Mouse (Mus musculus) adrenal gland, adult 8-10 months (tissue): ENCODE measurements around the gene Plxnb2. TPM values are rescaled to one million over a fixed set of nuclear protein-coding genes. Genes with fewer than 3 reads are reported as not detected.
A peak's percentile ranks its signal among the peaks of the same experiment; 100 is the strongest.

Experiments
- DNase-seq: peaks from one replicate; pipeline ENCODE4 v3.0.0; 2022
- total RNA-seq, 4 experiments: library from RNA; stranded (reverse); gene quantifications; 2 replicates each; pipeline ENCODE4 v1.2.4; 2022

Plxnb2 gene
- total RNA-seq, 4 experiments from 2014 or later: 153 to 177 (median 157) TPM

- DNase-seq: peak; percentile 90
These were observed 1.5 kb downstream of the Plxnb2 start for GRCm38 (mm10) chr15:89178954-89179629.

GRCm38 (mm10) chr15:89178260-89178860 lies 2.2 kb downstream of the Plxnb2 start:
- no peak for DNase-seq

GRCm38 (mm10) chr15:89177576-89178259 lies 2.9 kb downstream of the Plxnb2 start:
- no peak for DNase-seq

GRCm38 (mm10) chr15:89177121-89177520 lies 3.5 kb downstream of the Plxnb2 start:
- DNase-seq: peak; percentile 88

GRCm38 (mm10) chr15:89175411-89176155 lies 5.0 kb downstream of the Plxnb2 start:
- DNase-seq: no peak

GRCm38 (mm10) chr15:89174889-89175339 lies 5.7 kb downstream of the Plxnb2 start:
- no peak for DNase-seq

GRCm38 (mm10) chr15:89173906-89174214 lies 6.7 kb downstream of the Plxnb2 start:
- DNase-seq: no peak

- no peak for DNase-seq
These were observed 7.3 kb downstream of the Plxnb2 start for GRCm38 (mm10) chr15:89173024-89173905.

- no peak for DNase-seq
These were observed 8.2 kb downstream of the Plxnb2 start for GRCm38 (mm10) chr15:89172276-89172935.

- DNase-seq: no peak
These were observed 9.0 kb downstream of the Plxnb2 start for GRCm38 (mm10) chr15:89171526-89172051.

- no peak for DNase-seq
These were observed 10.5 kb downstream of the Plxnb2 start for GRCm38 (mm10) chr15:89170102-89170501.

- DNase-seq: peak; percentile 83
These were observed 11.2 kb downstream of the Plxnb2 start for GRCm38 (mm10) chr15:89169431-89169830.

GRCm38 (mm10) chr15:89168922-89169321 lies 11.7 kb downstream of the Plxnb2 start:
- DNase-seq: no peak

GRCm38 (mm10) chr15:89165478-89165877 lies 15.1 kb downstream of the Plxnb2 start:
- no peak for DNase-seq

GRCm38 (mm10) chr15:89161397-89161796 lies 19.2 kb downstream of the Plxnb2 start:
- no peak for DNase-seq

GRCm38 (mm10) chr15:89158516-89158915 lies 22.1 kb downstream of the Plxnb2 start:
- no peak for DNase-seq

GRCm38 (mm10) chr15:89157954-89158353 lies 22.6 kb downstream of the Plxnb2 start:
- DNase-seq: no peak

GRCm38 (mm10) chr15:89152312-89152711 lies 28.3 kb downstream of the Plxnb2 start:
- DNase-seq: no peak

GRCm38 (mm10) chr15:89150041-89150390 lies 30.6 kb downstream of the Plxnb2 start:
- no peak for DNase-seq

GRCm38 (mm10) chr15:89149271-89150040 lies 31.1 kb downstream of the Plxnb2 start, which contains the start of gene Mapk11:
TSS of gene Mapk11 (minus strand) at chr15:89149628.
- no peak for DNase-seq
